Mouse (Mus musculus): ENCODE data around the gene Nup153. TPM values are rescaled to one million over a fixed set of nuclear protein-coding genes. Genes with fewer than 3 reads are reported as not detected.

The Nup153 gene
- polyA plus RNA-seq, 1 experiment from 2014 or later = 7.0 TPM

GRCm38 (mm10) chr13:46763210-46763609 is 35.5 kb upstream of the Nup153 start:
- DNase-seq (ENCODE audit: low spot score) = peak; percentile 63
- H3K4me1 ChIP-seq (replicated peaks; ENCODE audit: control insufficient read depth, insufficient read depth) = no peaks in the 10 kb centered on the region
- no peaks in the 10 kb centered on the region for H3K9me3 ChIP-seq (ENCODE audit: control insufficient read depth, low read length)
- H3K36me3 ChIP-seq (ENCODE audit: control insufficient read depth, insufficient read depth, low read length) = peaks cover 13% of the 10 kb centered on the region; the same call in 1 of the 2 replicates
- no peak overlapping the region for H3K27ac ChIP-seq (replicated peaks)
- WGBS = 74% methylated on average over 9 of the region's 9 CpGs
- H3K4me3 ChIP-seq (ENCODE audit: low read depth, low read length) = no peak overlapping the region
- H3K9ac ChIP-seq (ENCODE audit: low read length) = no peak overlapping the region
- H3K4me2 ChIP-seq (replicated peaks; ENCODE audit: low read depth) = no peak overlapping the region
- no peaks in the 10 kb centered on the region for H3K27me3 ChIP-seq (ENCODE audit: control insufficient read depth, insufficient read depth, low read length)
- ATAC-seq (ENCODE audit: low FRiP score, low TSS enrichment) = peak; percentile 79; the same call in 1 of the 2 replicates
- no peak for TF ChIP-seq CTCF (IDR thresholded peaks at IDR 0.05; ENCODE audit: low read depth)
- TF ChIP-seq EP300 (optimal IDR thresholded peaks at IDR 0.05) = no peak

GRCm38 (mm10) chr13:46760921-46761320 is 33.2 kb upstream of the Nup153 start:
- Histone ChIP-seq H3K36me3 (ENCODE audit: control insufficient read depth, insufficient read depth, low read length) (peaks cover 12% of the 10 kb centered on the region; the same call in 1 of the 2 replicates), H3K4me1 (replicated peaks; ENCODE audit: control insufficient read depth, insufficient read depth) (no peaks in the 10 kb centered on the region), H3K9ac (ENCODE audit: low read length) (no peak overlapping the region), H3K9me3 (ENCODE audit: control insufficient read depth, low read length) (no peaks in the 10 kb centered on the region), H3K27ac (replicated peaks) (no peak overlapping the region), H3K4me2 (replicated peaks; ENCODE audit: low read depth) (no peak overlapping the region), H3K27me3 (ENCODE audit: control insufficient read depth, insufficient read depth, low read length) (no peaks in the 10 kb centered on the region), H3K4me3 (ENCODE audit: low read depth, low read length) (no peak overlapping the region)
- ATAC-seq (ENCODE audit: low FRiP score, low TSS enrichment) = no peak
- DNase-seq (ENCODE audit: low spot score) = no peak
- TF ChIP-seq CTCF (IDR thresholded peaks at IDR 0.05; ENCODE audit: low read depth) (no peak), EP300 (optimal IDR thresholded peaks at IDR 0.05) (no peak)
- 88% methylated on average over 6 of the region's 6 CpGs for WGBS

- H3K4me1 ChIP-seq (replicated peaks; ENCODE audit: control insufficient read depth, insufficient read depth) = no peaks in the 10 kb centered on the region
- no peak overlapping the region for H3K27ac ChIP-seq (replicated peaks)
- H3K4me2 ChIP-seq (replicated peaks; ENCODE audit: low read depth) = no peak overlapping the region
- TF ChIP-seq EP300 (optimal IDR thresholded peaks at IDR 0.05) = no peak
- TF ChIP-seq CTCF (IDR thresholded peaks at IDR 0.05; ENCODE audit: low read depth) = no peak
- no peaks in the 10 kb centered on the region for H3K9me3 ChIP-seq (ENCODE audit: control insufficient read depth, low read length)
- 86% methylated on average over 8 of the region's 8 CpGs for WGBS
- no peak for DNase-seq (ENCODE audit: low spot score)
- H3K27me3 ChIP-seq (ENCODE audit: control insufficient read depth, insufficient read depth, low read length) = no peaks in the 10 kb centered on the region
- peaks cover 12% of the 10 kb centered on the region; the same call in 1 of the 2 replicates for H3K36me3 ChIP-seq (ENCODE audit: control insufficient read depth, insufficient read depth, low read length)
- ATAC-seq (ENCODE audit: low FRiP score, low TSS enrichment) = no peak
- no peak overlapping the region for H3K9ac ChIP-seq (ENCODE audit: low read length)
- H3K4me3 ChIP-seq (ENCODE audit: low read depth, low read length) = no peak overlapping the region
These were observed 31.6 kb upstream of the Nup153 start for GRCm38 (mm10) chr13:46759281-46759809.

GRCm38 (mm10) chr13:46758627-46759026 is 30.9 kb upstream of the Nup153 start:
- 98% methylated on average over 13 of the region's 13 CpGs for WGBS
- no peak overlapping the region for H3K27ac ChIP-seq (replicated peaks)
- TF ChIP-seq CTCF (IDR thresholded peaks at IDR 0.05; ENCODE audit: low read depth) (no peak), EP300 (optimal IDR thresholded peaks at IDR 0.05) (no peak)
- H3K9me3 ChIP-seq (ENCODE audit: control insufficient read depth, low read length) = no peaks in the 10 kb centered on the region
- H3K36me3 ChIP-seq (ENCODE audit: control insufficient read depth, insufficient read depth, low read length) = peaks cover 12% of the 10 kb centered on the region; the same call in 1 of the 2 replicates
- H3K9ac ChIP-seq (ENCODE audit: low read length) = no peak overlapping the region
- no peak overlapping the region for H3K4me3 ChIP-seq (ENCODE audit: low read depth, low read length)
- no peak for DNase-seq (ENCODE audit: low spot score)
- H3K27me3 ChIP-seq (ENCODE audit: control insufficient read depth, insufficient read depth, low read length) = no peaks in the 10 kb centered on the region
- H3K4me2 ChIP-seq (replicated peaks; ENCODE audit: low read depth) = no peak overlapping the region
- no peaks in the 10 kb centered on the region for H3K4me1 ChIP-seq (replicated peaks; ENCODE audit: control insufficient read depth, insufficient read depth)
- no peak for ATAC-seq (ENCODE audit: low FRiP score, low TSS enrichment)

GRCm38 (mm10) chr13:46757946-46758345 is 30.2 kb upstream of the Nup153 start:
- 90% methylated on average over 7 of the region's 7 CpGs for WGBS
- Histone ChIP-seq H3K4me3 (ENCODE audit: low read depth, low read length) (no peak overlapping the region), H3K4me2 (replicated peaks; ENCODE audit: low read depth) (no peak overlapping the region)

GRCm38 (mm10) chr13:46753294-46753693 is 25.6 kb upstream of the Nup153 start:
- Histone ChIP-seq H3K4me3 (ENCODE audit: low read depth, low read length) (no peak overlapping the region), H3K27me3 (ENCODE audit: control insufficient read depth, insufficient read depth, low read length) (no peaks in the 10 kb centered on the region), H3K9ac (ENCODE audit: low read length) (no peak overlapping the region), H3K27ac (replicated peaks) (no peak overlapping the region), H3K4me1 (replicated peaks; ENCODE audit: control insufficient read depth, insufficient read depth) (no peaks in the 10 kb centered on the region), H3K4me2 (replicated peaks; ENCODE audit: low read depth) (no peak overlapping the region), H3K9me3 (ENCODE audit: control insufficient read depth, low read length) (no peaks in the 10 kb centered on the region), H3K36me3 (ENCODE audit: control insufficient read depth, insufficient read depth, low read length) (peaks cover 12% of the 10 kb centered on the region)
- DNase-seq (ENCODE audit: low spot score) = no peak
- ATAC-seq (ENCODE audit: low FRiP score, low TSS enrichment) = no peak
- TF ChIP-seq EP300 (optimal IDR thresholded peaks at IDR 0.05) = no peak
- TF ChIP-seq CTCF (IDR thresholded peaks at IDR 0.05; ENCODE audit: low read depth) = no peak
- 71% methylated on average over 5 of the region's 5 CpGs for WGBS

More at GRCm38 (mm10) chr13:46757946-46758345, 30.2 kb upstream of the Nup153 start:
- no peak for ATAC-seq (ENCODE audit: low FRiP score, low TSS enrichment)
- Histone ChIP-seq H3K9ac (ENCODE audit: low read length) (no peak overlapping the region), H3K27ac (replicated peaks) (no peak overlapping the region), H3K4me1 (replicated peaks; ENCODE audit: control insufficient read depth, insufficient read depth) (no peaks in the 10 kb centered on the region), H3K27me3 (ENCODE audit: control insufficient read depth, insufficient read depth, low read length) (no peaks in the 10 kb centered on the region), H3K36me3 (ENCODE audit: control insufficient read depth, insufficient read depth, low read length) (peaks cover 10% of the 10 kb centered on the region; the same call in 1 of the 2 replicates), H3K9me3 (ENCODE audit: control insufficient read depth, low read length) (no peaks in the 10 kb centered on the region)
- TF ChIP-seq CTCF (IDR thresholded peaks at IDR 0.05; ENCODE audit: low read depth) (no peak), EP300 (optimal IDR thresholded peaks at IDR 0.05) (no peak)
- DNase-seq (ENCODE audit: low spot score) = no peak
